Mouse (Mus musculus): ENCODE measurements around the gene Ccdc40. TPM values are rescaled to one million over a fixed set of nuclear protein-coding genes. Genes with fewer than 3 reads are reported as not detected.

Ccdc40 gene
- polyA plus RNA-seq, 1 experiment from 2014 or later, result 13.0 TPM

GRCm38 (mm10) chr11:119298917-119299316, 70.5 kb downstream of the Ccdc40 start:
- H3K9ac ChIP-seq, result peak overlapping the region; percentile 97
- H3K4me2 ChIP-seq (replicated peaks), result peak overlapping the region; percentile 81
- H3K9me3 ChIP-seq (replicated peaks), result no peaks in the 10 kb centered on the region
- peaks cover 21% of the 10 kb centered on the region for H3K4me1 ChIP-seq
- no peaks in the 10 kb centered on the region for H3K27me3 ChIP-seq
- 6% methylated on average over 7 of the region's 7 CpGs for WGBS
- no peak for ATAC-seq (ENCODE audit: insufficient number of reproducible peaks, low FRiP score, low TSS enrichment, low read depth)
- H3K4me3 ChIP-seq (replicated peaks), result peak overlapping the region; percentile 99
- H3K36me3 ChIP-seq, result peaks cover 41% of the 10 kb centered on the region
- peak overlapping the region; percentile 92; the same call in 1 of the 2 replicates for H3K27ac ChIP-seq (replicated peaks)

DNA sequence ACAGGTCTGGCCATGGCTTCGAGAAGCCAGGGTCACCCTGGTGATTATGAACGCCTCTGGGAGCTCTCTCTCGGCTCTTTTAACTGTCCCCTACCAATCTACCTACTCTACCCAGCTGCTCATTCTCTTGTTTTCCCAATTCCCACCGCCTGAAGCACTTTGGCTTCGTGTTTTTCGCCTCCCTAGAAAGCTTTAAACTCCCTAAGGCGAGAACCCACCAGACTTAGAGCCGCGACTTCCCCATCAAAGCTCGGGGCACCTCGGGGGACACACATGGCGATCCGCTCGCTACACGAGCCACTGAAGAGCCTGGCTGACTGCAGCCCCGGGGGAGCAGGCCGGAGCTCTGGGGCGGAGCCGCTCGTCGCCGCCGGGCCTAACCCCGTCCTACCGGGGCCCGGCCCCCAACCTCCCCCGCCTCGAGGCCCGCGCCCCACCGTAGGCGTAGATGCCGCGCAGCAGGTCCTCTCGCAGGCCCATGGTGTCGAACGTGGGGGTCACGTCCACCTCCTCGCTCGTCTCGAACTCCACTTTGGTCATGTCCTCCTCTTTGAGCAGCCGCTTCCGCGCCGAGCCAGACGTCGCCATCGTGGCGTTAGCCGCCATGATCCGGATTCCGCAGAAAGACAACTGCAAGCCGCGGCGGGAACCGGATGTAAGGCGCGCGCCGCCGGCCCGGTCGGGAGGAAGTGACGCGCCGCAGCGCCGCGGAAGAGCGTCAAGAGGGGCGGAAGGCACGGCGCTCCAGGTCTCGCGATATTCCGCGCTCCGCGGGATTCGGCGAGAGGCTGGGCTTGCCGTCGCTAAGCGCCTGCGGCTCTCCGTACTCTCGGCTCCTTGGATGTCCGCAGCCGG, 71.2 kb downstream of the Ccdc40 start, which contains the start of gene Eif4a3:
Gene Eif4a3 (minus strand): TSS at position 699 of the 855 bp plus-strand sequence.
- Histone ChIP-seq H3K4me3 (replicated peaks) (peak within 1 kb of the TSS; percentile 99), H3K9me3 (replicated peaks) (no peaks in the 10 kb centered on the region), H3K4me1 (peaks cover 21% of the 10 kb centered on the region), H3K27ac (replicated peaks) (peak within 1 kb of the TSS; percentile 92), H3K36me3 (peaks cover 34% of the 10 kb centered on the region), H3K27me3 (no peaks in the 10 kb centered on the region), H3K9ac (peak within 1 kb of the TSS; percentile 97), H3K4me2 (replicated peaks) (peak within 1 kb of the TSS; percentile 81)
- WGBS, result under 1% methylated on average over 86 of the region's 89 CpGs
- ATAC-seq (ENCODE audit: insufficient number of reproducible peaks, low FRiP score, low TSS enrichment, low read depth), result peak; percentile 94

DNA sequence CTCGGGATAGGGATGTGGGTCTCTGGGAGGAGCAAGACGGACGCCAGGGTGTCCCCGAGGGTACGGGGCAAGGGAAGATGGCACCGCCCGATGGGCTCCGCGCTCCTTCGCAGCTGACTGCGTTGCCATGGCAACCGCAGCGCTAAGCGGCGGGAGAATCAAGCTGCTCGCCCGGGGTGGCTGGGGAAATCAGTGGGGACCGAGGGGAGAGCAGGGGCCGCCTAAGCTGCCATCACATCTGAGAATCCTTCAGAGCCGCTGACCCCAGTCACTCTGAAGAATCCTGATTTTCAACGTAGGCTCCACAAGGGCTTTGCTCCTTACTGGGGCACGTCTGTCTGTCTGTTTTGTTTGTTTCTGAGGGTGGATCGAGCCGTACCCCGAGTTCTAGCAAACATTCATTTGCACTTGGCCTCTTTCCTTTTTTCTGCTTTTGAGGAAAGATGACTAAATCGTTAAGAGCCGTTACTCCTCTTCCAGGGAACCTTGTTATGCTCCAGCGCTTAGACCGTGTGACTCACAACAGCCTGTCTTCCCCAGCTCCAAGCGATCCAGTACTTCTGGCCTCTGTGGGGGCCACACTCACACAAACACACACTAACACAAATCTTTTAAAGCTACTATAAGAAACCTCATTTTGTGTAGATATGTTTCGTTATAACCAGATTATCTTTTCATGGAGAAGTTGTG, 72.0 kb downstream of the Ccdc40 start:
- H3K36me3 ChIP-seq, result peaks cover 27% of the 10 kb centered on the region
- H3K27me3 ChIP-seq, result no peaks in the 10 kb centered on the region
- H3K9ac ChIP-seq, result peak overlapping the region; percentile 97
- H3K27ac ChIP-seq (replicated peaks), result peak overlapping the region; percentile 92
- peaks cover 21% of the 10 kb centered on the region for H3K4me1 ChIP-seq
- H3K4me2 ChIP-seq (replicated peaks), result peak overlapping the region; percentile 81
- ATAC-seq (ENCODE audit: insufficient number of reproducible peaks, low FRiP score, low TSS enrichment, low read depth), result no peak
- under 1% methylated on average over 31 of the region's 31 CpGs for WGBS
- H3K4me3 ChIP-seq (replicated peaks), result peak overlapping the region; percentile 99
- no peaks in the 10 kb centered on the region for H3K9me3 ChIP-seq (replicated peaks)

GRCm38 (mm10) chr11:119300986-119301385, 72.6 kb downstream of the Ccdc40 start:
- no peaks in the 10 kb centered on the region for H3K9me3 ChIP-seq (replicated peaks)
- no peak overlapping the region for H3K27ac ChIP-seq (replicated peaks)
- peaks cover 21% of the 10 kb centered on the region for H3K4me1 ChIP-seq
- no peak overlapping the region for H3K9ac ChIP-seq
- H3K4me3 ChIP-seq (replicated peaks), result no peak overlapping the region
- H3K36me3 ChIP-seq, result peaks cover 21% of the 10 kb centered on the region
- WGBS, result 28% methylated on average over 2 of the region's 2 CpGs
- H3K27me3 ChIP-seq, result no peaks in the 10 kb centered on the region
- H3K4me2 ChIP-seq (replicated peaks), result peak overlapping the region; percentile 81; the same call in 1 of the 2 replicates
- ATAC-seq (ENCODE audit: insufficient number of reproducible peaks, low FRiP score, low TSS enrichment, low read depth), result no peak

DNA sequence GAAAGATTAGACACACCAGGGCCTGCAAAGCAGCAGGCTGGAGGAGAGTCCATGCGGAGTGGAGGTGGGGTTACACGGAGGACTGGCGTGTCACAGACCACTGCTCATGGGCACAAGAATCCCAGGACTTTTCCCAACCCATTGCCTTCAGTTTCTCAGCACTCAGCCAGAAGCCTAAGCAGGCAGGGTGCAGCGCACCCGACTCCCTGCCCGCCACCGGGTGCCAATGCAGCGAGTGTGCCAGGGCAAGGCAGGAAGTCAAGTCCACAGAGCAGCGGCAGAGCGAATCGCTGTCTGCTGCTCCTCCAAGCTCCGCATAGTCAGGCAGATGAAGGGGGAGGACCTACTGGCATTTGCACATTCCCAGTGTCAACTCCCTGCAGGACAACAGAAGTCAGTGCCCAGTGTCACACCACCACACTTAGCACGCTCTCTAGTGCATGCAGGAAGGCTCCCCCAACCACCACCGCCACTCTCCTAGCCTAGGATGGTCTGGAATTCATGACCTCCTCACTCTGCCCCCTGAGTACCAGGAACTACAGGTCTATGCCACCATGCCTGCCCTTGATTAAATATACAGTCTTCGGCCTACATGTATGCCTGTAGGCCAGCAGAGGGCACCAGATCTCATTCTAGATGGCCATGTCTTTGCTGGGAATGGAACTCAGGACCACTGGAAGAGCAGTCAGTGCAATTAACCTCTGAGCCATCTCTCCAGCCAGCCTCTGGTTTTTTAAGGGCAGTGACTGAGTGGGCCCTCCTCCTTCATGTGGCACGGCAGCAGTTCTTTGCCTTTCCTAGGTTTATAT, 76.7 kb downstream of the Ccdc40 start:
- no peak overlapping the region for H3K4me2 ChIP-seq (replicated peaks)
- no peaks in the 10 kb centered on the region for H3K36me3 ChIP-seq
- no peak overlapping the region for H3K9ac ChIP-seq
- no peak overlapping the region for H3K27ac ChIP-seq (replicated peaks)
- WGBS, result 42% methylated on average over 16 of the region's 16 CpGs
- no peaks in the 10 kb centered on the region for H3K9me3 ChIP-seq (replicated peaks)
- H3K27me3 ChIP-seq, result no peaks in the 10 kb centered on the region
- ATAC-seq (ENCODE audit: insufficient number of reproducible peaks, low FRiP score, low TSS enrichment, low read depth), result no peak
- no peak overlapping the region for H3K4me3 ChIP-seq (replicated peaks)
- peaks cover 12% of the 10 kb centered on the region; the same call in 1 of the 2 replicates for H3K4me1 ChIP-seq

- H3K36me3 ChIP-seq, result no peaks in the 10 kb centered on the region
- H3K9me3 ChIP-seq (replicated peaks), result no peaks in the 10 kb centered on the region
- 0 out of 2 replicates have a peak overlapping the region, but pooled peaks have one; percentile 22 for H3K27ac ChIP-seq (replicated peaks)
- H3K4me2 ChIP-seq (replicated peaks), result no peak overlapping the region
- H3K27me3 ChIP-seq, result peaks cover 3% of the 10 kb centered on the region; the same call in 1 of the 2 replicates
- H3K4me3 ChIP-seq (replicated peaks), result no peak overlapping the region
- peaks cover 7% of the 10 kb centered on the region; the same call in 1 of the 2 replicates for H3K4me1 ChIP-seq
- ATAC-seq (ENCODE audit: insufficient number of reproducible peaks, low FRiP score, low TSS enrichment, low read depth), result peak; percentile 27; the same call in 1 of the 2 replicates
- no peak overlapping the region for H3K9ac ChIP-seq
- 37% methylated on average over 13 of the region's 13 CpGs for WGBS
Measured at GRCm38 (mm10) chr11:119306762-119307657, 78.6 kb downstream of the Ccdc40 start.

DNA sequence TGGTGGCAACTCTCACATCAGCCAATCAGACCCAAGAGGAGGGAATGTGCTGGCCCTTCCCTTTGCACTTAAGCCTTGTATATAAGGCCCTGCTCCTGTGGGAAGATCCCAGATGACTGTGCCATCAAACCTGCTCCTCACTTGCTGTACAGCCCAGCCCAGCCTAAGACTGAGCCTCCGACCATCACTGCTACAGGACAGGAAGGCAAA, 79.2 kb downstream of the Ccdc40 start, which contains the start of gene Card14:
Gene Card14 (plus strand): TSS at position 111 of the 210 bp plus-strand sequence.
- peak within 1 kb of the TSS; percentile 60; the same call in 1 of the 2 replicates for H3K27ac ChIP-seq (replicated peaks)
- no peak within 1 kb of the TSS for H3K9ac ChIP-seq
- H3K4me2 ChIP-seq (replicated peaks), result 0 out of 2 replicates have a peak within 1 kb of the TSS, but pooled peaks have one; percentile 24
- H3K4me3 ChIP-seq (replicated peaks), result peak within 1 kb of the TSS; percentile 18
- H3K27me3 ChIP-seq, result peaks cover 3% of the 10 kb centered on the region; the same call in 1 of the 2 replicates
- no peaks in the 10 kb centered on the region for H3K36me3 ChIP-seq
- H3K4me1 ChIP-seq, result peaks cover 7% of the 10 kb centered on the region; the same call in 1 of the 2 replicates
- ATAC-seq (ENCODE audit: insufficient number of reproducible peaks, low FRiP score, low TSS enrichment, low read depth), result 0 out of 2 replicates have a peak, but pooled peaks have one; percentile 9
- WGBS, result 46% methylated on average over 1 of the region's 1 CpGs
- no peaks in the 10 kb centered on the region for H3K9me3 ChIP-seq (replicated peaks)

DNA sequence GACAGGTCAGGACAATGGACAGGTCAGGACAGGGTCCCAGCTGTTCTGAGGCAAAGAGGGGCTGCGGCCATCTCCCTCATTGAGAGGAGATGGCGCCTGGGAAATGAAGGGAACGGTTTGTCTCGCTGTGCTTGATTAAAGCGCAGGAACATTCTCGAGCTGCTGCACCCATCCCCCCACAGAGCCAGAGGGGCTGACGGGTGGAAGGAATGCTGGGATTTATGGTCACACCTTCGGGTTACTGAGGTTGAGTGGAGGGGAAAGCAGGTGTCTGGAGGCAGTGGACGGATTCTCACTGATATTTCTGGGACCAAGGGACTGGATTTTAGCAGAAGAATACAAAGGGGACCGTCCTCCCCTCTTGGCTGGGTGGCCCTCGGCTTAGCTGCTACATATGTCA, 79.5 kb downstream of the Ccdc40 start:
- peak overlapping the region; percentile 18 for H3K4me3 ChIP-seq (replicated peaks)
- peak overlapping the region; percentile 60; the same call in 1 of the 2 replicates for H3K27ac ChIP-seq (replicated peaks)
- WGBS, result 14% methylated on average over 11 of the region's 11 CpGs
- ATAC-seq (ENCODE audit: insufficient number of reproducible peaks, low FRiP score, low TSS enrichment, low read depth), result no peak
- H3K4me1 ChIP-seq, result peaks cover 7% of the 10 kb centered on the region; the same call in 1 of the 2 replicates
- 0 out of 2 replicates have a peak overlapping the region, but pooled peaks have one; percentile 24 for H3K4me2 ChIP-seq (replicated peaks)
- H3K9ac ChIP-seq, result no peak overlapping the region
- peaks cover 3% of the 10 kb centered on the region; the same call in 1 of the 2 replicates for H3K27me3 ChIP-seq
- H3K9me3 ChIP-seq (replicated peaks), result no peaks in the 10 kb centered on the region
- H3K36me3 ChIP-seq, result no peaks in the 10 kb centered on the region

DNA sequence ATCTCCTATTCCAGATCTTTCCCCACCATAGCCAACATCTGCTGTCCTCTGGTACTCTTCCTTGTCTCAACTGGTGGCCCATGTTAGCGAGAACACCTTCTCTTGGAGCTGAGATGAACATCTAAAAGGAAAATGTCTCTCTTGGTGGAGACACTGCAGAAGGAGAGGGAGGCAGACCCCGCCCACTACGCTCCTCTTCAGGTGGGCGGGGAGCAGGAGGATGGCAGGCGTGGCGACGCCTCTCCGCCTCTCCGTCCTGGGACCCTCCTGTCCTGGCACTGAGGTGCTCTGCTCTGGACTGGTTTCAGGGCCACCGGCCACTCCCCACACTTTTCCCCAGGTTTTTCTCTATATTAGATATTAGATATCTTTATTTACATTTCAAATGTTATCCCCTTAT, 82.2 kb downstream of the Ccdc40 start:
- H3K4me1 ChIP-seq, result peaks cover 7% of the 10 kb centered on the region; the same call in 1 of the 2 replicates
- no peaks in the 10 kb centered on the region for H3K36me3 ChIP-seq
- no peak overlapping the region for H3K9ac ChIP-seq
- H3K27ac ChIP-seq (replicated peaks), result no peak overlapping the region
- ATAC-seq (ENCODE audit: insufficient number of reproducible peaks, low FRiP score, low TSS enrichment, low read depth), result no peak
- 10% methylated on average over 10 of the region's 10 CpGs for WGBS
- H3K4me3 ChIP-seq (replicated peaks), result no peak overlapping the region
- H3K27me3 ChIP-seq, result peaks cover 3% of the 10 kb centered on the region; the same call in 1 of the 2 replicates
- no peak overlapping the region for H3K4me2 ChIP-seq (replicated peaks)
- no peaks in the 10 kb centered on the region for H3K9me3 ChIP-seq (replicated peaks)
